Mouse (Mus musculus): ENCODE results near the gene Mgrn1. TPM values are rescaled to one million over a fixed set of nuclear protein-coding genes. Genes with fewer than 3 reads are reported as not detected.

Mgrn1 gene
- total and polyA plus RNA-seq, 3 experiments = 8.4 to 25.0 TPM; not detected in 1

- Histone ChIP-seq H3K36me3 (ENCODE audit: control insufficient read depth in 1 of 2, insufficient read depth in 2 of 2, low read length in 2 of 2) (no peaks in the 10 kb centered on the region; a peak in 1 of 4 replicates), H3K9ac (ENCODE audit: control insufficient read depth, low read depth, low read length, poor library complexity, severe bottlenecking) (no peak overlapping the region), H3K79me2 (ENCODE audit: control insufficient read depth, insufficient read depth, low read length, poor library complexity) (no peaks in the 10 kb centered on the region), H3K9me3 (replicated peaks; ENCODE audit: insufficient read depth, low read length) (no peaks in the 10 kb centered on the region), H3K27ac (ENCODE audit: control insufficient read depth, low read depth, low read length) (no peak overlapping the region), H3K27me3 (ENCODE audit: control insufficient read depth in 1 of 2, insufficient read depth in 2 of 2, low read length in 2 of 2) (no peaks in the 10 kb centered on the region), H3K4me3 (ENCODE audit: control insufficient read depth in 1 of 2, insufficient read depth in 1 of 2, low read depth in 2 of 2, low read length in 2 of 2) (no peak overlapping the region), H3K4me1 (ENCODE audit: control insufficient read depth in 1 of 2, insufficient read depth in 2 of 2, low read length in 2 of 2) (no peaks in the 10 kb centered on the region; a peak in 1 of 4 replicates)
- TF ChIP-seq NELFE (IDR thresholded peaks at IDR 0.05; ENCODE audit: low read depth, low read length) (no peak), BHLHE40 (IDR thresholded peaks at IDR 0.05; ENCODE audit: borderline replicate concordance, low read depth, low read length) (no peak), ELF1 (IDR thresholded peaks at IDR 0.05; ENCODE audit: low read depth, low read length) (no peak), MAX (IDR thresholded peaks at IDR 0.05; ENCODE audit: low read length) (no peak), ZKSCAN1 (IDR thresholded peaks at IDR 0.05; ENCODE audit: low read depth, low read length) (no peak), ETS1 (IDR thresholded peaks at IDR 0.05; ENCODE audit: low read depth, low read length) (no peak), MAFK (IDR thresholded peaks at IDR 0.05; ENCODE audit: borderline replicate concordance, low read depth, low read length) (no peak), USF2 (IDR thresholded peaks at IDR 0.05; ENCODE audit: borderline replicate concordance in 1 of 2, insufficient read depth in 1 of 2, low read depth in 1 of 2, low read length in 2 of 2) (no peak), EP300 (IDR thresholded peaks at IDR 0.05; ENCODE audit: low read depth in 1 of 2, low read length in 2 of 2) (no peak), TCF12 (IDR thresholded peaks at IDR 0.05; ENCODE audit: low read depth, low read length) (no peak), GATA1 (IDR thresholded peaks at IDR 0.05; ENCODE audit: low read depth, low read length) (no peak), CTCF (IDR thresholded peaks at IDR 0.05 in 2 of 3, conservative IDR thresholded peaks at IDR 0.05 in 1 of 3; ENCODE audit: control insufficient read depth in 1 of 3, insufficient read depth in 1 of 3, low read depth in 2 of 3, low read length in 3 of 3, poor library complexity in 1 of 3, severe bottlenecking in 1 of 3) (no peak), SIN3A (IDR thresholded peaks at IDR 0.05; ENCODE audit: low read length) (no peak), POLR2A (IDR thresholded peaks at IDR 0.05; ENCODE audit: control insufficient read depth in 1 of 2, insufficient read depth in 1 of 2, low read depth in 1 of 2, low read length in 2 of 2, poor library complexity in 1 of 2) (no peak), MYB (IDR thresholded peaks at IDR 0.05; ENCODE audit: low read depth, low read length) (no peak), RAD21 (IDR thresholded peaks at IDR 0.05; ENCODE audit: low read depth, low read length) (no peak), E2F4 (IDR thresholded peaks at IDR 0.05; ENCODE audit: borderline replicate concordance, low read depth, low read length) (no peak), USF1 (IDR thresholded peaks at IDR 0.05; ENCODE audit: low read depth, low read length) (no peak), HCFC1 (IDR thresholded peaks at IDR 0.05; ENCODE audit: low read depth, low read length) (no peak)
- DNase-seq (ENCODE audit: low read depth, low spot score) = no peak
Observed at GRCm38 (mm10) chr16:4903491-4904102, 17.5 kb downstream of the Mgrn1 start.

DNA sequence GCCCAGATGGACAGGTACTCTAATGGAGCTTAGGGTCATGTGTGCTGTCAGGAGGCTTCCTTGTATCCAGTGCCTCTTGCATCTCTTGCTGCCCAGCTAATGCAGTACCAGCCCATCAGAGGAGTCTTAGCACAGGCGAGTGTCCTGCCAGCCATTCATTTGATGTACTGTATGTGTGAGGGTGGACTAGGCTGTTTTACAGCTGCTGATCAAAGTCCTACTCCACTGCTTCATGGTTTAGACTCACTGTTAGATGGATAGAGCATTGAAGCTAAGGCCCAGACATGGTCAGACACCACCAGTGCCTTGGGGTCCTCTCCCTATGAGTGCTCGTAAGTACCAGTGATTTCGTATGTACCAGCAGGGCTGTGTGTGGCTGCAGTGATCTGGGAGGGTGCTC is 18.8 kb downstream of the Mgrn1 start:
- no peak overlapping the region for H3K9ac ChIP-seq (ENCODE audit: control insufficient read depth, low read depth, low read length, poor library complexity, severe bottlenecking)
- no peaks in the 10 kb centered on the region; a peak in 1 of 4 replicates for H3K36me3 ChIP-seq (ENCODE audit: control insufficient read depth in 1 of 2, insufficient read depth in 2 of 2, low read length in 2 of 2)
- no peak overlapping the region for H3K27ac ChIP-seq (ENCODE audit: control insufficient read depth, low read depth, low read length)
- H3K9me3 ChIP-seq (replicated peaks; ENCODE audit: insufficient read depth, low read length) = no peaks in the 10 kb centered on the region
- TF ChIP-seq ZMIZ1 (IDR thresholded peaks at IDR 0.05; ENCODE audit: low read depth, low read length) (no peak), MAFK (IDR thresholded peaks at IDR 0.05; ENCODE audit: borderline replicate concordance, low read depth, low read length) (no peak), GABPA (IDR thresholded peaks at IDR 0.05; ENCODE audit: low read depth, low read length) (no peak), SIN3A (IDR thresholded peaks at IDR 0.05; ENCODE audit: low read length) (no peak), MYC (IDR thresholded peaks at IDR 0.05; ENCODE audit: low read depth, low read length) (no peak), KAT2A (conservative IDR thresholded peaks at IDR 0.05; ENCODE audit: low read depth, low read length) (no peak)
- H3K4me3 ChIP-seq (ENCODE audit: control insufficient read depth in 1 of 2, insufficient read depth in 1 of 2, low read depth in 2 of 2, low read length in 2 of 2) = no peak overlapping the region
- no peaks in the 10 kb centered on the region for H3K79me2 ChIP-seq (ENCODE audit: control insufficient read depth, insufficient read depth, low read length, poor library complexity)
- H3K27me3 ChIP-seq (ENCODE audit: control insufficient read depth in 1 of 2, insufficient read depth in 2 of 2, low read length in 2 of 2) = no peaks in the 10 kb centered on the region
- DNase-seq (ENCODE audit: low read depth, low spot score) = no peak
- no peaks in the 10 kb centered on the region for H3K4me1 ChIP-seq (ENCODE audit: control insufficient read depth in 1 of 2, insufficient read depth in 2 of 2, low read length in 2 of 2)
